Mouse (Mus musculus) MEL (cell line): Measurements from ENCODE around the gene Pgd. TPM values are rescaled to one million over a fixed set of nuclear protein-coding genes. Genes with fewer than 3 reads are reported as not detected.
"Not testable (repeated sequence)": the region's sequence is repeated elsewhere in the genome, so short reads cannot be mapped to it uniquely, and the experiment has no call there.

Experiments used
- DNase-seq: peaks from one replicate; pipeline ENCODE4 v3.0.0; 2011; ENCODE audit warnings: low read depth, low spot score
- H3K27ac ChIP-seq: 2 replicates; pipeline ENCODE4 v1.5.1; 2012; ENCODE audit warnings: low read depth, mild to moderate bottlenecking, control low read depth, low read length, moderate library complexity; ENCODE audit not compliant: control insufficient read depth
- H3K27me3 ChIP-seq, 2 experiments: fragments of 150-350 bp in 1 of 2; sonication (generic) in 1 of 2; 2 replicates each; pipeline ENCODE4 v1.6.1; 2012; ENCODE audit warnings: low read length in 2 of 2, mild to moderate bottlenecking in 2 of 2, improper control_type of control experiment in 1 of 2, moderate library complexity in 1 of 2; ENCODE audit not compliant: insufficient read depth in 2 of 2, control insufficient read depth in 1 of 2
- H3K36me3 ChIP-seq, 2 experiments: 2 replicates each; pipeline ENCODE4 v1.6.1; 2012 to 2014; ENCODE audit warnings: low read length in 2 of 2, improper control_type of control experiment in 1 of 2, inconsistent platforms in 1 of 2, mild to moderate bottlenecking in 1 of 2; ENCODE audit not compliant: insufficient read depth in 2 of 2, control insufficient read depth in 1 of 2
- H3K4me1 ChIP-seq, 2 experiments: fragments of 150-350 bp in 1 of 2; sonication (generic) in 1 of 2; 2 replicates each; pipeline ENCODE4 v1.6.1; 2012; ENCODE audit warnings: low read length in 2 of 2, improper control_type of control experiment in 1 of 2, mild to moderate bottlenecking in 1 of 2; ENCODE audit not compliant: insufficient read depth in 2 of 2, control insufficient read depth in 1 of 2
- H3K4me3 ChIP-seq, 2 experiments: fragments of 150-350 bp in 1 of 2; sonication (generic) in 1 of 2; 2 replicates each; pipeline ENCODE4 v1.5.1; 2012; ENCODE audit warnings: low read depth in 2 of 2, low read length in 2 of 2, mild to moderate bottlenecking in 2 of 2, moderate library complexity in 2 of 2, control low read depth in 1 of 2, improper control_type of control experiment in 1 of 2; ENCODE audit not compliant: control insufficient read depth in 1 of 2, insufficient read depth in 1 of 2
- H3K79me2 ChIP-seq: 2 replicates; pipeline ENCODE4 v1.6.1; 2012; ENCODE audit warnings: mild to moderate bottlenecking, low read length, moderate library complexity; ENCODE audit not compliant: control insufficient read depth, poor library complexity, insufficient read depth
- H3K9ac ChIP-seq: 2 replicates; pipeline ENCODE4 v1.6.1; 2012; ENCODE audit warnings: low read depth, mild to moderate bottlenecking, control low read depth, low read length, moderate library complexity; ENCODE audit not compliant: control insufficient read depth, poor library complexity, severe bottlenecking
- H3K9me3 ChIP-seq: fragments of 150-350 bp; sonication (generic); replicated peaks from 2 replicates; pipeline ENCODE4 v1.6.1; 2012; ENCODE audit warnings: mild to moderate bottlenecking, low read length, improper control_type of control experiment, moderate library complexity; ENCODE audit not compliant: insufficient read depth
- BHLHE40 ChIP-seq: IDR thresholded peaks from 2 replicates; pipeline ENCODE4 v1.6.1; 2012; ENCODE audit warnings: low read depth, mild to moderate bottlenecking, inconsistent platforms, low read length, improper control_type of control experiment, borderline replicate concordance
- CHD1 ChIP-seq: IDR thresholded peaks from 2 replicates; pipeline ENCODE4 v1.6.1; 2012; ENCODE audit warnings: low read depth, mild to moderate bottlenecking, inconsistent platforms, low read length, improper control_type of control experiment
- CHD2 ChIP-seq: IDR thresholded peaks from 2 replicates; pipeline ENCODE4 v1.6.1; 2011; ENCODE audit warnings: low read length, improper control_type of control experiment
- E2F4 ChIP-seq: IDR thresholded peaks from 2 replicates; pipeline ENCODE4 v1.6.1; 2011; ENCODE audit warnings: low read depth, low read length, improper control_type of control experiment, borderline replicate concordance
- ELF1 ChIP-seq: IDR thresholded peaks from 2 replicates; pipeline ENCODE4 v1.6.1; 2014; ENCODE audit warnings: low read depth, mild to moderate bottlenecking, inconsistent platforms, low read length, improper control_type of control experiment, moderate library complexity
- EP300 ChIP-seq, 2 experiments: IDR thresholded peaks; 2 replicates each; pipeline ENCODE4 v1.6.1; 2011; ENCODE audit warnings: improper control_type of control experiment in 2 of 2, low read length in 2 of 2, low read depth in 1 of 2, mild to moderate bottlenecking in 1 of 2
- ETS1 ChIP-seq: IDR thresholded peaks from 2 replicates; pipeline ENCODE4 v1.6.1; 2012; ENCODE audit warnings: low read depth, mild to moderate bottlenecking, inconsistent platforms, low read length, improper control_type of control experiment, moderate library complexity
- GATA1 ChIP-seq: IDR thresholded peaks from 2 replicates; pipeline ENCODE4 v1.6.1; 2011; ENCODE audit warnings: low read depth, low read length, improper control_type of control experiment
- JUND ChIP-seq: IDR thresholded peaks from 2 replicates; pipeline ENCODE4 v1.6.1; 2011; ENCODE audit warnings: low read depth, mild to moderate bottlenecking, improper control_type of control experiment, low read length
- MAFK ChIP-seq: IDR thresholded peaks from 2 replicates; pipeline ENCODE4 v1.6.1; 2011; ENCODE audit warnings: low read depth, mild to moderate bottlenecking, low read length, improper control_type of control experiment, borderline replicate concordance
- MAX ChIP-seq: IDR thresholded peaks from 2 replicates; pipeline ENCODE4 v1.6.1; 2011; ENCODE audit warnings: low read length, improper control_type of control experiment
- MYB ChIP-seq: IDR thresholded peaks from 2 replicates; pipeline ENCODE4 v1.6.1; 2011; ENCODE audit warnings: mild to moderate bottlenecking, low read depth, low read length, improper control_type of control experiment
- NELFE ChIP-seq: IDR thresholded peaks from 2 replicates; pipeline ENCODE4 v1.6.1; 2011; ENCODE audit warnings: low read depth, low read length, improper control_type of control experiment
- NRF1 ChIP-seq: IDR thresholded peaks from 2 replicates; pipeline ENCODE4 v1.6.1; 2014; ENCODE audit warnings: low read depth, mild to moderate bottlenecking, inconsistent platforms, low read length, improper control_type of control experiment, moderate library complexity; ENCODE audit not compliant: poor library complexity, insufficient read depth, severe bottlenecking
- POLR2AphosphoS5 ChIP-seq: IDR thresholded peaks from 2 replicates; pipeline ENCODE4 v1.6.1; 2012; ENCODE audit warnings: low read depth, borderline replicate concordance, mild to moderate bottlenecking, inconsistent platforms, low read length, moderate library complexity, mixed read lengths
- RAD21 ChIP-seq: IDR thresholded peaks from 2 replicates; pipeline ENCODE4 v1.6.1; 2011; ENCODE audit warnings: mild to moderate bottlenecking, low read depth, low read length, improper control_type of control experiment
- SIN3A ChIP-seq: IDR thresholded peaks from 2 replicates; pipeline ENCODE4 v1.6.1; 2012; ENCODE audit warnings: low read length, improper control_type of control experiment, inconsistent platforms
- TBP ChIP-seq: IDR thresholded peaks from 2 replicates; pipeline ENCODE4 v1.8.0; 2011; ENCODE audit warnings: low read depth, low read length, improper control_type of control experiment
- UBTF ChIP-seq: IDR thresholded peaks from 2 replicates; pipeline ENCODE4 v1.6.1; 2012; ENCODE audit warnings: low read depth, mild to moderate bottlenecking, inconsistent platforms, low read length, improper control_type of control experiment, moderate library complexity, borderline replicate concordance; ENCODE audit not compliant: insufficient read depth
- USF1 ChIP-seq: IDR thresholded peaks from 2 replicates; pipeline ENCODE4 v1.6.1; 2014; ENCODE audit warnings: low read depth, mild to moderate bottlenecking, inconsistent platforms, low read length, improper control_type of control experiment, moderate library complexity
- USF2 ChIP-seq, 2 experiments: IDR thresholded peaks; 2 replicates each; pipeline ENCODE4 v1.6.1; 2011 to 2012; ENCODE audit warnings: improper control_type of control experiment in 2 of 2, low read length in 2 of 2, borderline replicate concordance in 1 of 2, inconsistent platforms in 1 of 2, low read depth in 1 of 2, mild to moderate bottlenecking in 1 of 2; ENCODE audit not compliant: insufficient read depth in 1 of 2
- ZMIZ1 ChIP-seq: IDR thresholded peaks from 2 replicates; pipeline ENCODE4 v1.6.1; 2012; ENCODE audit warnings: low read depth, mild to moderate bottlenecking, inconsistent platforms, low read length, improper control_type of control experiment, moderate library complexity
- ZNF384 ChIP-seq: IDR thresholded peaks from 2 replicates; pipeline ENCODE4 v1.6.1; 2012; ENCODE audit warnings: low read depth, mild to moderate bottlenecking, inconsistent platforms, low read length, improper control_type of control experiment
- polyA plus RNA-seq, 2 experiments: library from polyadenylated mRNA; stranded (reverse) in 1 of 2; unstranded in 1 of 2; fragments of >175 nt in 1 of 2; fragments of >200 nt in 1 of 2; gene quantifications; 2 replicates each; pipeline versions ENCODE4 v1.2.1 to v1.2.4; 2012; ENCODE audit warnings: low replicate concordance in 2 of 2, low read depth in 1 of 2; ENCODE audit not compliant: insufficient read length in 2 of 2, insufficient read depth in 1 of 2, missing spikeins in 1 of 2
- total RNA-seq: library from RNA; depleted of rRNA; stranded (reverse); fragments of 300-350 nt; gene quantifications from 2 replicates; pipeline ENCODE4 v1.2.3, GENCODE M21; 2012

Gene Pgd
- total and polyA plus RNA-seq, 3 experiments: 116 to 219 TPM; not detected in 1

DNA sequence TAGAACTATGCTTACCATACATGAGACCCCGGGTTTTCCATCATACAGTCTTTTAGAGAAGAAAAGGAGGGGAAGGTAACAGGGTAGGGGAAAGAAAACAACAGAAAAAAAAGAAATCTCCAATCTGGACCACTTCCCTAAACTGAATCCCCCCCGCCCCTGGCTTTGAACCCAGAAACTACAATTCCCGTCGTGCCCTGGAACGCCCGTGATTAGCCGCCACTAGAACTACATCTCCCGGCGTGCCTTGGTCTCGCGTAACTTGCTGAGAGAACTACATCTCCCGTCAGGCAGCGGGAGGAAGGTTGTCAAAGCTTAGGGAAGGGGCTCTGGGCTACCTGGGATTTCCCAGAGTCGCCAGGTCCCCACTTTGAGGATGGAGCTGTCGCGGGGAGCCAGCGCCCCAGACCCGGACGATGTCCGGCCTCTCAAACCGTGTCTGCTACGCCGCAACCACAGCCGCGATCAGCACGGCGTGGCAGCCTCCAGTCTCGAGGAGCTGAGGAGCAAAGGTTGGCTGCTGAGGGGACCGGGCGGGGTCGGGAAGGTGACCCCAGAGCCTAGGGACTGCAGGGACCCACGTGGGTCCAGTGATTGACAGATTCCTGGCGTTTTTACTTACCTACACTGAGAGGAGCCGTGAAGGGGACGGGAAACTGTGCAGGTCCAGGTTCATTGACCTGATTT is 62.6 kb downstream of the Pgd start, which contains the start of gene Dffa (continued):
- TF ChIP-seq ETS1: no peak
- peak; percentile 100 for TF ChIP-seq CHD2
- 0 out of 2 replicates have a peak, but pooled peaks have one; percentile 44 for TF ChIP-seq TBP
- TF ChIP-seq MAFK: no peak
- 0 out of 2 replicates have a peak, but pooled peaks have one; percentile 11 for TF ChIP-seq BHLHE40
- no peak for TF ChIP-seq MYB
- no peak for TF ChIP-seq NRF1
- TF ChIP-seq GATA1: peak; percentile 50; the same call in 1 of the 2 replicates
- TF ChIP-seq E2F4: no peak
- TF ChIP-seq CHD1: no peak
- TF ChIP-seq RAD21: no peak
- peak; percentile 81 for TF ChIP-seq ELF1
- TF ChIP-seq ZMIZ1: no peak
- TF ChIP-seq UBTF: no peak
- peak; percentile 65; the same call in 1 of the 2 replicates for TF ChIP-seq NELFE
- TF ChIP-seq JUND: no peak
- TF ChIP-seq USF2 (IDR thresholded peaks at IDR 0.05; ENCODE audit: borderline replicate concordance in 1 of 2, insufficient read depth in 1 of 2, low read depth in 1 of 2, low read length in 2 of 2): no peak
- peak; percentile 83 for TF ChIP-seq ZNF384
- peak; percentile 47 for TF ChIP-seq MAX

GRCm38 (mm10) chr4:149101456-149101855 is 65.1 kb downstream of the Pgd start:
- H3K27ac ChIP-seq: no peak overlapping the region
- H3K4me3 ChIP-seq: no peak overlapping the region
- peaks cover 0 to 16% of the 10 kb centered on the region in 2 experiments; a peak in 2 of 4 replicates for H3K36me3 ChIP-seq
- H3K79me2 ChIP-seq: peaks cover 17% of the 10 kb centered on the region
- no peaks in the 10 kb centered on the region for H3K27me3 ChIP-seq
- peaks cover 6 to 18% of the 10 kb centered on the region in 2 experiments for H3K4me1 ChIP-seq
- H3K9me3 ChIP-seq: no peaks in the 10 kb centered on the region
- no peak for DNase-seq
- H3K9ac ChIP-seq: no peak overlapping the region
- no peak for TF ChIP-seq NELFE
- no peak for TF ChIP-seq POLR2AphosphoS5
- TF ChIP-seq JUND: no peak
- TF ChIP-seq SIN3A: no peak
- 0 out of 4 replicates have a peak, but pooled peaks of 1 of the 2 experiments have one; percentile 5 for TF ChIP-seq EP300 (IDR thresholded peaks at IDR 0.05; ENCODE audit: low read depth in 1 of 2, low read length in 2 of 2)
- TF ChIP-seq USF1: no peak

- H3K4me3 ChIP-seq, DNase-seq, H3K27me3 ChIP-seq, H3K9ac ChIP-seq, H3K9me3 ChIP-seq, H3K27ac ChIP-seq: not testable (repeated sequence)
- H3K36me3 ChIP-seq: peaks cover 0 to 16% of the 10 kb centered on the region in 2 experiments; a peak in 2 of 4 replicates
- H3K79me2 ChIP-seq: peaks cover 23% of the 10 kb centered on the region
- H3K4me1 ChIP-seq: peaks cover 6 to 22% of the 10 kb centered on the region in 2 experiments
These were observed 66.1 kb downstream of the Pgd start for GRCm38 (mm10) chr4:149100449-149100848.
